8 mouse cellular contexts compared by ENCODE assay signal in genomic region chr4:129336291-129336690, GRCm38 (mm10). TPM values are rescaled to one million over a fixed set of nuclear protein-coding genes. Genes with fewer than 3 reads are reported as not detected.
A peak's percentile ranks its signal among the peaks of the same experiment; 100 is the strongest.
DNase-seq lines count a peak whose midpoint lies in the region; ATAC-seq and TF ChIP-seq lines count a peak whose summit lies in the region.

No protein-coding gene starts in this region.

- no peaks in the 10 kb centered on the region for H3K9me3 ChIP-seq in forebrain, embryonic 11.5 days (ENCODE audit: control insufficient read depth, low read length)
- no peaks in the 10 kb centered on the region for H3K9me3 ChIP-seq in liver, embryonic 12.5 days (replicated peaks)

- peak overlapping the region; percentile 98 for H3K27ac ChIP-seq in gastrocnemius, adult 2 months
- H3K27ac ChIP-seq in forebrain, embryonic 11.5 days (ENCODE audit: low read depth, low read length), result peak overlapping the region; percentile 99
- H3K27ac ChIP-seq in liver, embryonic 12.5 days, result peak overlapping the region; percentile 98

- H3K4me3 ChIP-seq in gastrocnemius, adult 2 months, result peak overlapping the region; percentile 82
- peak overlapping the region; percentile 93 for H3K4me3 ChIP-seq in forebrain, embryonic 11.5 days (ENCODE audit: low read depth, low read length)
- peak overlapping the region; percentile 87 for H3K4me3 ChIP-seq in liver, embryonic 12.5 days

- DNase-seq in gastrocnemius, adult 2 months, result no peak
- DNase-seq in gastrocnemius, postnatal 25 days, result no peak
- DNase-seq in A20 (ENCODE audit: low read depth, low spot score), result peak; percentile 71
- no peak for DNase-seq in forebrain, embryonic 11.5 days (ENCODE audit: low spot score)
- no peak for DNase-seq in adrenal gland, postnatal 4 days (ENCODE audit: low spot score in 2 of 2)
- DNase-seq in layer of hippocampus, postnatal 36 days, result no peak
- DNase-seq in adrenal gland, postnatal 14 days, result no peak

- peak overlapping the region; percentile 90 for H3K9ac ChIP-seq in forebrain, embryonic 11.5 days (ENCODE audit: low read length)
- H3K9ac ChIP-seq in liver, embryonic 12.5 days, result peak overlapping the region; percentile 85

- H3K36me3 ChIP-seq in forebrain, embryonic 11.5 days (ENCODE audit: control insufficient read depth, insufficient read depth, low read length), result no peaks in the 10 kb centered on the region; the same call in 1 of the 2 replicates
- H3K36me3 ChIP-seq in liver, embryonic 12.5 days, result peaks cover 35% of the 10 kb centered on the region

- 60% methylated on average over 14 of the region's 14 CpGs for WGBS in forebrain, embryonic 11.5 days
- 44% methylated on average over 14 of the region's 14 CpGs for WGBS in liver, embryonic 12.5 days (ENCODE audit: insufficient replicate concordance)

- intact Hi-C loops in gastrocnemius, adult 2 months (cut with DNase I), result no loop called here

- peak overlapping the region; percentile 85 for H3K4me2 ChIP-seq in forebrain, embryonic 11.5 days (ENCODE audit: low read depth, low read length, severe bottlenecking)
- H3K4me2 ChIP-seq in liver, embryonic 12.5 days, result peak overlapping the region; percentile 86

- TF ChIP-seq CTCF in gastrocnemius, adult 2 months (IDR thresholded peaks at IDR 0.05), result no peak

- no peak for ATAC-seq in forebrain, embryonic 11.5 days (replicated peaks; ENCODE audit: low FRiP score)
- no peak for ATAC-seq in liver, embryonic 12.5 days

- peaks cover 11% of the 10 kb centered on the region; the same call in 1 of the 2 replicates for H3K4me1 ChIP-seq in forebrain, embryonic 11.5 days (replicated peaks; ENCODE audit: control insufficient read depth, insufficient read depth, low read length)
- H3K4me1 ChIP-seq in liver, embryonic 12.5 days, result peaks cover 79% of the 10 kb centered on the region

- no peaks in the 10 kb centered on the region for H3K27me3 ChIP-seq in forebrain, embryonic 11.5 days (ENCODE audit: control insufficient read depth, insufficient read depth, low read length)
- H3K27me3 ChIP-seq in liver, embryonic 12.5 days (replicated peaks), result no peaks in the 10 kb centered on the region

RNA-seq across cellular contexts. Expression of gene Zbtb8os, which starts 0.8 kb away (rescaled TPM):
- 10 to 100 TPM; 24.8 to 28.9 TPM for total RNA-seq in gastrocnemius, adult 2 months (2021)
- 10 to 100 TPM; 23.1 to 24.0 TPM for total RNA-seq in gastrocnemius, postnatal 25 days (2021)
- polyA plus RNA-seq in forebrain, embryonic 11.5 days (2014; fragmentation: Nextera tagmentation; extraction: Ambion mirVana), result 44.9 and 46.2 TPM in 2 replicates
- polyA plus RNA-seq in liver, embryonic 12.5 days (2016; fragmentation: Nextera tagmentation; extraction: Ambion mirVana), result 31.1 and 38.9 TPM in 2 replicates
- total RNA-seq in adrenal gland, postnatal 4 days (2021), result 10 to 100 TPM; 51.1 to 52.2 TPM
- 10 to 100 TPM; 29.4 to 35.8 TPM for total RNA-seq in layer of hippocampus, postnatal 36 days (2021)
- 42.2 and 46.4 TPM in 2 replicates for total RNA-seq in adrenal gland, postnatal 14 days (2021)

RNA-seq across cellular contexts. Expression of gene Rbbp4, which starts 1.1 kb away (rescaled TPM):
- 10 to 100 TPM; 38.5 to 46.9 TPM for total RNA-seq in gastrocnemius, adult 2 months (2021)
- 10 to 100 TPM; 41.0 to 50.6 TPM for total RNA-seq in gastrocnemius, postnatal 25 days (2021)
- polyA plus RNA-seq in forebrain, embryonic 11.5 days (2014; fragmentation: Nextera tagmentation; extraction: Ambion mirVana), result 508 and 555 TPM in 2 replicates
- polyA plus RNA-seq in liver, embryonic 12.5 days (2016; fragmentation: Nextera tagmentation; extraction: Ambion mirVana), result 292 and 306 TPM in 2 replicates
- 100 to 1,000 TPM; 188 to 206 TPM for total RNA-seq in adrenal gland, postnatal 4 days (2021)
- total RNA-seq in layer of hippocampus, postnatal 36 days (2021), result 100 to 1,000 TPM; 123 to 129 TPM
- total RNA-seq in adrenal gland, postnatal 14 days (2021), result 122 and 139 TPM in 2 replicates

RNA-seq across cellular contexts. Expression of gene Zbtb8a, which starts 41.6 kb away (rescaled TPM):
- 1 to 10 TPM in 1 of 2 experiments, under 1 TPM in 1; 0.61 to 1.3 TPM for total RNA-seq in gastrocnemius, adult 2 months (2021)
- total RNA-seq in gastrocnemius, postnatal 25 days (2021), result 1 to 10 TPM; 1.2 to 1.3 TPM
- polyA plus RNA-seq in forebrain, embryonic 11.5 days (2014; fragmentation: Nextera tagmentation; extraction: Ambion mirVana), result 8.3 TPM in 2 replicates
- polyA plus RNA-seq in liver, embryonic 12.5 days (2016; fragmentation: Nextera tagmentation; extraction: Ambion mirVana), result 3.1 TPM in 2 replicates
- total RNA-seq in adrenal gland, postnatal 4 days (2021), result 10 to 100 TPM; 12.2 to 14.0 TPM
- 1 to 10 TPM; 3.0 to 4.1 TPM for total RNA-seq in layer of hippocampus, postnatal 36 days (2021)
- 8.1 and 9.0 TPM in 2 replicates for total RNA-seq in adrenal gland, postnatal 14 days (2021)

RNA-seq across cellular contexts. Expression of gene Sync, which starts 48.9 kb away (rescaled TPM):
- total RNA-seq in gastrocnemius, adult 2 months (2021), result 10 to 100 TPM; 39.9 to 46.5 TPM
- total RNA-seq in gastrocnemius, postnatal 25 days (2021), result 10 to 100 TPM; 40.2 to 44.7 TPM
- polyA plus RNA-seq in forebrain, embryonic 11.5 days (2014; fragmentation: Nextera tagmentation; extraction: Ambion mirVana), result 0.37 and 0.57 TPM in 2 replicates
- 0.13 and 0.24 TPM in 2 replicates for polyA plus RNA-seq in liver, embryonic 12.5 days (2016; fragmentation: Nextera tagmentation; extraction: Ambion mirVana)
- total RNA-seq in adrenal gland, postnatal 4 days (2021), result 1 to 10 TPM; 3.8 to 4.4 TPM
- 1 to 10 TPM in 1 of 2 experiments, under 1 TPM in 1; 0.56 to 1.1 TPM for total RNA-seq in layer of hippocampus, postnatal 36 days (2021)
- 1.7 and 2.5 TPM in 2 replicates for total RNA-seq in adrenal gland, postnatal 14 days (2021)
